ENCODE assay signal across 18 mouse cellular contexts in genomic region chr5:117691271-117691670, GRCm38 (mm10).
DNase-seq lines count a peak whose midpoint lies in the region; ATAC-seq lines count a peak whose summit lies in the region.
"Had no signal": no experiment of that assay in that cellular context is flagged by ENCODE, and none has a peak within 500 bp of the region (broad histone marks: within the 10 kb centered on the region; RNA-seq: fewer than 3 reads in every experiment).

No protein-coding gene starts in this region.

- no peak overlapping the region for H3K9ac ChIP-seq in kidney, embryonic 15.5 days
- H3K9ac ChIP-seq in hindbrain, embryonic 16.5 days (ENCODE audit: low read depth, low read length) = no peak overlapping the region
- H3K9ac ChIP-seq: embryonic facial prominence, embryonic 12.5 days; heart, embryonic 12.5 days; hindbrain, embryonic 15.5 days; limb, embryonic 12.5 days; liver, embryonic 14.5 days had no signal

- H3K27ac ChIP-seq in kidney, embryonic 15.5 days = peak overlapping the region; percentile 75
- H3K27ac ChIP-seq in hindbrain, embryonic 16.5 days (ENCODE audit: low read depth, low read length) = no peak overlapping the region
- H3K27ac ChIP-seq: embryonic facial prominence, embryonic 12.5 days; hindbrain, embryonic 15.5 days; limb, embryonic 12.5 days; liver, embryonic 14.5 days had no signal

- peaks cover 84% of the 10 kb centered on the region for H3K4me1 ChIP-seq in kidney, embryonic 15.5 days
- peaks cover 6% of the 10 kb centered on the region; the same call in 1 of the 2 replicates for H3K4me1 ChIP-seq in hindbrain, embryonic 16.5 days (ENCODE audit: control insufficient read depth, insufficient read depth, low read depth, low read length)
- H3K4me1 ChIP-seq: heart, embryonic 12.5 days had no signal

- no peak overlapping the region for H3K4me3 ChIP-seq in kidney, embryonic 15.5 days (replicated peaks)
- H3K4me3 ChIP-seq in hindbrain, embryonic 16.5 days (ENCODE audit: low read length) = no peak overlapping the region
- H3K4me3 ChIP-seq: embryonic facial prominence, embryonic 12.5 days; heart, embryonic 12.5 days; hindbrain, embryonic 15.5 days; limb, embryonic 12.5 days had no signal

- no peak for DNase-seq in kidney, postnatal 36 days
- peak; percentile 87 for DNase-seq in right cerebral cortex, adult 18-20 months
- no peak for DNase-seq in right cerebral cortex, postnatal 10 days (ENCODE audit: low spot score in 2 of 2)
- peak; percentile 55 to 73 for DNase-seq in left cerebral cortex, postnatal 14 days (ENCODE audit: low spot score in 2 of 2)
- DNase-seq in ovary, adult 18-20 months (ENCODE audit: low spot score) = no peak
- no peak for DNase-seq in natural killer cell, adult 2 months (ENCODE audit: low spot score in 2 of 2)
- DNase-seq: adrenal gland, postnatal 10 days; cerebellum, adult 8-10 months; kidney, postnatal 10 days had no signal

- WGBS in kidney, embryonic 15.5 days = 63% methylated on average over 7 of the region's 7 CpGs
- 81% methylated on average over 7 of the region's 7 CpGs for WGBS in hindbrain, embryonic 16.5 days

- no peaks in the 10 kb centered on the region for H3K36me3 ChIP-seq in kidney, embryonic 15.5 days
- H3K36me3 ChIP-seq in hindbrain, embryonic 16.5 days (ENCODE audit: control insufficient read depth, insufficient read depth, low read length) = no peaks in the 10 kb centered on the region
- H3K36me3 ChIP-seq: embryonic facial prominence, embryonic 12.5 days; heart, embryonic 12.5 days; hindbrain, embryonic 15.5 days; limb, embryonic 12.5 days had no signal

- ATAC-seq in kidney, embryonic 15.5 days (replicated peaks; ENCODE audit: low FRiP score) = no peak
- ATAC-seq in hindbrain, embryonic 16.5 days = no peak
- ATAC-seq: intestine, postnatal 0 days; midbrain, embryonic 16.5 days had no signal

- no peaks in the 10 kb centered on the region for H3K27me3 ChIP-seq in kidney, embryonic 15.5 days
- no peaks in the 10 kb centered on the region; the same call in 1 of the 2 replicates for H3K27me3 ChIP-seq in hindbrain, embryonic 16.5 days (replicated peaks; ENCODE audit: control insufficient read depth, insufficient read depth, low read length)
- H3K27me3 ChIP-seq: embryonic facial prominence, embryonic 12.5 days; hindbrain, embryonic 15.5 days had no signal

- no peaks in the 10 kb centered on the region for H3K9me3 ChIP-seq in kidney, embryonic 15.5 days (replicated peaks)
- no peaks in the 10 kb centered on the region for H3K9me3 ChIP-seq in hindbrain, embryonic 16.5 days (ENCODE audit: control insufficient read depth, low read length)
- H3K9me3 ChIP-seq: embryonic facial prominence, embryonic 12.5 days; heart, embryonic 12.5 days; hindbrain, embryonic 15.5 days; limb, embryonic 12.5 days had no signal

- intact Hi-C loops in left cerebral cortex, postnatal 14 days (cut with DNase I) = no loop called here

- H3K4me2 ChIP-seq in kidney, embryonic 15.5 days = no peak overlapping the region
- H3K4me2 ChIP-seq in hindbrain, embryonic 16.5 days (ENCODE audit: low read length) = no peak overlapping the region
- H3K4me2 ChIP-seq: embryonic facial prominence, embryonic 12.5 days; heart, embryonic 12.5 days; hindbrain, embryonic 15.5 days; limb, embryonic 12.5 days had no signal

Comparison
In these comparisons a context has a peak if more than half of its experiments do, and no peak if none do; other contexts are left out.
1. DNase-seq: peak in right cerebral cortex, adult 18-20 months (single experiment) and left cerebral cortex, postnatal 14 days (2 of 2); none in kidney, postnatal 36 days (0 of 2), right cerebral cortex, postnatal 10 days (0 of 2), ovary, adult 18-20 months (single experiment) and natural killer cell, adult 2 months (0 of 2).